Mouse (Mus musculus) liver, embryonic 15.5 days (tissue): ENCODE results near the gene Fkrp. TPM values are rescaled to one million over a fixed set of nuclear protein-coding genes. Genes with fewer than 3 reads are reported as not detected.
A peak's percentile ranks its signal among the peaks of the same experiment; 100 is the strongest.

Experiments
- ATAC-seq: fragments of 200-750 bp; cut with Nextera tagmentation; 2 replicates; pipeline ENCODE4 v1.8.0; 2017; ENCODE audit warnings: moderate number of reproducible peaks, mild to moderate bottlenecking, moderate library complexity; ENCODE audit not compliant: insufficient read depth
- H3K27ac ChIP-seq: fragments of 300-500 bp; sonication (generic); replicated peaks from 2 replicates; pipeline ENCODE4 v1.5.1; 2015; ENCODE audit warnings: mild to moderate bottlenecking, inconsistent platforms
- H3K27me3 ChIP-seq: fragments of 300-500 bp; sonication (generic); 2 replicates; pipeline ENCODE4 v1.6.1; 2015; ENCODE audit warnings: mild to moderate bottlenecking, inconsistent platforms
- H3K36me3 ChIP-seq: fragments of 300-500 bp; sonication (generic); replicated peaks from 2 replicates; pipeline ENCODE4 v1.6.1; 2015; ENCODE audit warnings: moderate library complexity, mild to moderate bottlenecking, inconsistent platforms
- H3K4me1 ChIP-seq: fragments of 300-500 bp; sonication (generic); replicated peaks from 2 replicates; pipeline ENCODE4 v1.6.1; 2015; ENCODE audit warnings: inconsistent platforms
- H3K4me2 ChIP-seq: fragments of 300-500 bp; sonication (generic); 2 replicates; pipeline ENCODE4 v1.6.1; 2015; ENCODE audit warnings: moderate library complexity, mild to moderate bottlenecking, inconsistent platforms
- H3K4me3 ChIP-seq: fragments of 300-500 bp; sonication (generic); replicated peaks from 2 replicates; pipeline ENCODE4 v1.5.1; 2015; ENCODE audit warnings: mild to moderate bottlenecking, inconsistent platforms
- H3K9ac ChIP-seq: fragments of 300-500 bp; sonication (generic); 2 replicates; pipeline ENCODE4 v1.6.1; 2015; ENCODE audit warnings: moderate library complexity, mild to moderate bottlenecking, inconsistent platforms
- H3K9me3 ChIP-seq: fragments of 300-500 bp; sonication (generic); replicated peaks from 2 replicates; pipeline ENCODE4 v1.6.1; 2016; ENCODE audit warnings: inconsistent platforms
- WGBS: fragments of 180-500 bp; shearing (Covaris S2); methylation state at CpG from one replicate; pipeline ENCODE4 v1.1.7; 2015; ENCODE audit warnings: mixed read lengths; ENCODE audit not compliant: insufficient replicate concordance; 5-methylcytosine and 5-hydroxymethylcytosine counted together
- polyA plus RNA-seq: library from polyadenylated mRNA; unstranded; fragments of >200 nt; fragmentation: Nextera tagmentation; extraction: Ambion mirVana; gene quantifications from 2 replicates; pipeline ENCODE4 v1.2.1, GENCODE M21; 2015

The Fkrp gene
- polyA plus RNA-seq, 1 experiment from 2014 or later: 8.2 TPM

DNA sequence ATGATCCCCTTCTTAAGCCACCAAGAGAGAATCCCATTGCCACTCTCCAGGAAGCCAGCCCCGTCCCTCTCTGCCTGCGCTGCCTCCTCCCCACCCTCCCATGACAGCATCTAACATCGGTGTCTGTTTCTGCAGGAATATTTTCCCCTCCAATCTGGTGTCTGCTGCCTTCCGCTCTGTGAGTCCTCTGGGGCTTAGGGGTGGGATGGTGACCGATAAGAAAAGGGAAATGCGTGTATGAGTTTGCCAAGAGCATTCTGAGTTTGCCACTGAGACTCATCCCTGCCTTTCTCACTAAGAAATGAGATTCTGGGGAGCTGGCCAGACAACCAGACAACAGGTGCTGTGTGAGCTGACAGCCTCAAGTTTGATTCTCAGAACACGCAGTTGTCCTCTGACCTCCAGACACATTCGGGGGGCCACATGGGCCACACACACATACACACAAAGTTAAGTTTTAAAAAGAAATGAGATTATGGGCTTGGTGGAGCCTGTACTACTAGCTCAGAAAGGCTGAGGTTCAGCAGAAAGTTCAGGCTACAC, 30.9 kb downstream of the Fkrp start:
- WGBS: 71% methylated on average over 8 of the region's 8 CpGs
- Histone ChIP-seq H3K9ac (peak overlapping the region; percentile 7; the same call in 1 of the 2 replicates), H3K27ac (peak overlapping the region; percentile 98), H3K27me3 (no peaks in the 10 kb centered on the region), H3K4me3 (peak overlapping the region; percentile 98), H3K4me2 (peak overlapping the region; percentile 84), H3K36me3 (peaks cover 67% of the 10 kb centered on the region), H3K4me1 (peaks cover 59% of the 10 kb centered on the region), H3K9me3 (no peaks in the 10 kb centered on the region)
- ATAC-seq: no peak

DNA sequence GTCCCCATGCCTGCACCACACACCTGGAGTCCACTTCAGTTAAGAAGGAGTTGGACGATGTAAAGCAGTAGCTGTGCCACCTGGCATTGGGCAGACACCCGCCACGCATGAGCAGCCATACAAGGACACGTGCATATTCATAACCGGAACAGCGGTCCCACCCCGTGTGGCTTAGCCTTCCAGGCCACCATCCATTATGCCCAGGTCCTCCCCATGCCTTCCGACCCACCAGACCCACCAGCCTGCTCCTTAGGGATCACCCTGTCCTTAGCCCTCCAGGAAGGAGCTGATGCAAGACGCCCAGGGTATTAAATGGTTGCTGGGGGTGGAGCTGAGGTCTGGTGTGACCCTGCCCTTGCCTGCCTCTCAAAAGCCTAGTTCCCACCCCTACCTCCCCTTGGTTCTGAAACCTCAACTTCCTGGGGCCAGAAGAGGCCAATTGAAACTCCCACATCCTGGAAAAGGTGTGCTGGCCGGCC, 32.0 kb downstream of the Fkrp start:
- peak; percentile 19; the same call in 1 of the 2 replicates for ATAC-seq
- WGBS: 59% methylated on average over 10 of the region's 10 CpGs
- Histone ChIP-seq H3K9me3 (no peaks in the 10 kb centered on the region), H3K4me3 (peak overlapping the region; percentile 98), H3K36me3 (peaks cover 56% of the 10 kb centered on the region), H3K27ac (peak overlapping the region; percentile 98), H3K4me2 (peak overlapping the region; percentile 84), H3K27me3 (no peaks in the 10 kb centered on the region), H3K9ac (peak overlapping the region; percentile 98), H3K4me1 (peaks cover 63% of the 10 kb centered on the region)

DNA sequence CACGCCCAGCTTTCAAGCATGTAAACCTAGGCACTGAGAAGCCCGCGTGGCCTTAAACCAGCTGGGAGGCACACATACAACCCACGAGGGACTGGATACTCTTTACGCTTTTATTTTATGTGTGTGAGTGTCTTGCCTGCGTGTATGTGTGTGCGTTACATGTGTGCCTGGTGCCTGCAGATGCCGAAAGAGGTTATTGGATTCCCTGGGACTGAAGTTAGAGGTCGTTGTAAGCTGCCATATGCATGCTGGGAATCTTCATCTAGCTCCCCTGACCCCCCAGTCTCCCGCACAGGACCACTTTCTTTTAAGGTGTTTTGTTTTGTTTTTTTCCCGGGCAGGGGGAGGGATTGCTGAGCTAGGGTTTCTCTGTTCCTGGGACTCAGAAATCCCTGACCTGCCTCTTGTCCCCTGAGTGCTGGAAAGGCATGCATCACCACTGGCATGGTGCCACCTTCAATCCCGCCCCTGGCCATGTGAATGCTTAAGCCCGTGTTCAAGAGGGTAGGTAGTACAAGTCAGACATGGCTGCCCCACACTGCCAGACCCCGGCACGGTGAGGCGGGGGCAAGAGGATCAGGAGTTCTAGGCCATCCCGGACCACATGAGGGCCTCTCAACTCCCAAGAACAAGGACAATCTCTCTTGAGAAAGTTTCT, 32.6 kb downstream of the Fkrp start:
- peak overlapping the region; percentile 98 for H3K9ac ChIP-seq
- WGBS: 32% methylated on average over 17 of the region's 17 CpGs
- H3K4me3 ChIP-seq: peak overlapping the region; percentile 98
- H3K27ac ChIP-seq: peak overlapping the region; percentile 98
- ATAC-seq: no peak
- no peaks in the 10 kb centered on the region for H3K9me3 ChIP-seq
- peaks cover 62% of the 10 kb centered on the region for H3K4me1 ChIP-seq
- peaks cover 50% of the 10 kb centered on the region for H3K36me3 ChIP-seq
- no peaks in the 10 kb centered on the region for H3K27me3 ChIP-seq
- H3K4me2 ChIP-seq: peak overlapping the region; percentile 84

DNA sequence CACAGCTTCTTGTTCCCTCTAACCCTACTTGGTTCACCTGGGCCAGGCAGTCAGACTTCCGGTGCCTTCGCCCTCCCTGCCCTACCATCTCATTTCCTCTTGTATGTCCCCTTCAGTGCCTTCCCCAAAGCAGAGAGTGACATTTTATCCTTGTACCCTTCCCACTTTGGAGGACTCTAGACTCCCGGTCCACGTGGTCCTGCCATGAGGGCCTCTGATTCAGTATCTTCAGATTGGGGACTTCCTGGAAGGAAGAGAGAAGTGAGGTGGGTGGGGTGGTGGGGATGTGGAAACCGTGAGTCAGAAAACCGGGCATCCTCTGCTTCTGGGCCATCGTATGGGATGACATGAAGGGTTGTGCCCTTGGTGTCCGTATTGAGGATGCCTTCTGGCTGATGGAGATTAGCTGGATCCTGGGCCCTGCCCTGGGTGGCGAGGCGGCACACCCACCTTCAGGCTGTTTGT, 33.3 kb downstream of the Fkrp start:
- Histone ChIP-seq H3K36me3 (peaks cover 43% of the 10 kb centered on the region), H3K4me3 (peak overlapping the region; percentile 98), H3K9ac (peak overlapping the region; percentile 98), H3K9me3 (no peaks in the 10 kb centered on the region), H3K4me2 (peak overlapping the region; percentile 84), H3K27me3 (no peaks in the 10 kb centered on the region), H3K27ac (peak overlapping the region; percentile 98), H3K4me1 (peaks cover 62% of the 10 kb centered on the region)
- WGBS: 3% methylated on average over 10 of the region's 10 CpGs
- peak; percentile 93 for ATAC-seq

DNA sequence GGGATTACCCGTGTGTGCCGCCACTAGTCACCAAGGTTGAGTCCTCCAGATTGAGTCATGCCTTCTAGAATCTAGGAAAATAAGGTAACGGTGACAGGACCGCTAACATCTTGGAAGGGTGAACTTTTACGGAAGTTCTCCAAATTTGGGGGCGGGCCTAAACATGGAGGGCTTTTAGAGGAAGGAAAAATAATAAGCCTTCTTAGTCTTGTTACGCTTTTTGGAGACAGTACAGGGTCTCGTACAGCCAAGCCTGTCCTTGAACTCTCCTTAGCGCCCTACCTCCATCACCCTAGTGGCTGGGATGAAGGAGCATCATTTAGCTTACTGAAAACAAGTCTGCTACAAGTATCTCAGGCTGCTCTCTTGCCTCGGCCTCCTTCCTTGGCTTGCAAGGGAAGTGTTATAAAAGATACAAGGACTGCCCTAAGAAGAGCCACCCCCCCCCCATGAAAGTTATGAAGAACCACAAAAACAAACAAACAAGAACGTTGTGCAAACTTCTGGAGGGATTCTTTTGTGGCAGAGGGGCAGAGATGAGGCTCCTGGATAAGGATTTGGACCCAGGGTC, 33.9 kb downstream of the Fkrp start:
- peaks cover 56% of the 10 kb centered on the region for H3K4me1 ChIP-seq
- H3K9ac ChIP-seq: peak overlapping the region; percentile 98
- H3K27ac ChIP-seq: peak overlapping the region; percentile 98

DNA sequence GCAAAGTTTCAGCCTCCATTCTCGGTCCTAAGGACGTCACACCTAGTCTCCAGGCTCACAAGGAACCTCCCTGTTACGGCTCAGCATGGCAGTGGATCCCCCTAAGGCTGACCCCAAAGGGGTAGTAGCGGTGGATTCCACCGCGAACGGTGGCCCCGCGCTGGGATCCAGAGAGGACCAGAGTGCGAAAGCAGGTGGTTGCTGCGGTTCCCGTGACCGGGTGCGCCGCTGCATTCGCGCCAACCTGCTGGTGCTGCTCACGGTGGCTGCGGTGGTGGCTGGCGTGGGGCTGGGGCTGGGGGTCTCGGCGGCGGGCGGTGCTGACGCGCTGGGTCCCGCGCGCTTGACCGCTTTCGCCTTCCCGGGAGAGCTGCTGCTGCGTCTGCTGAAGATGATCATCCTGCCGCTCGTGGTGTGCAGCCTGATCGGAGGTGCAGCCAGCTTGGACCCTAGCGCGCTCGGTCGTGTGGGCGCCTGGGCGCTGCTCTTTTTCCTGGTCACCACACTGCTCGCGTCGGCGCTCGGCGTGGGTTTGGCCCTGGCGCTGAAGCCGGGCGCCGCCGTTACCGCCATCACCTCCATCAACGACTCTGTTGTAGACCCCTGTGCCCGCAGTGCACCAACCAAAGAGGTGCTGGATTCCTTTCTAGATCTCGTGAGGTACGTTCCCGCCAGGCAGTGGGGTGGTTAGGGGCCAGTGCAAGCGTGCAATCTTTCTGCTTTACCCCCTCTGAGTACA, 34.5 kb downstream of the Fkrp start:
- ATAC-seq: no peak

More for the DNA sequence above, 33.9 kb downstream of the Fkrp start:
- no peaks in the 10 kb centered on the region for H3K9me3 ChIP-seq
- H3K4me2 ChIP-seq: peak overlapping the region; percentile 84
- no peak for ATAC-seq
- H3K4me3 ChIP-seq: peak overlapping the region; percentile 98
- 2% methylated on average over 11 of the region's 11 CpGs for WGBS
- H3K27me3 ChIP-seq: no peaks in the 10 kb centered on the region
- peaks cover 37% of the 10 kb centered on the region for H3K36me3 ChIP-seq

DNA sequence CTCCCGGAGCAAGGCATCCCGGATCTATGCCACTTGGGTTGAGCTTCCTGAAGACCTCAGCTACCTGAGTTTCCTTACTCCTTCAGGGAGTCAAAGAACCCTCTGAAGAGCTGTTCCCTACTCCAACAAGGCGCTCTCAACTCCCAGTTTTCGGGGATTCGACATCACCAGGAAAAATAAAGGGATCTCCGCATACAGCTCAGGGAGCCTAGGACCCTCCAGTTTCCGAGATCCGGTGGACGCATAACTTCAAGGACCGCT, 35.0 kb downstream of the Fkrp start:
- H3K4me3 ChIP-seq: peak overlapping the region; percentile 98
- ATAC-seq: no peak
- no peaks in the 10 kb centered on the region for H3K9me3 ChIP-seq
- WGBS: under 1% methylated on average over 10 of the region's 10 CpGs
- H3K27me3 ChIP-seq: no peaks in the 10 kb centered on the region
- H3K4me2 ChIP-seq: peak overlapping the region; percentile 84
- H3K4me1 ChIP-seq: peaks cover 50% of the 10 kb centered on the region
- H3K36me3 ChIP-seq: peaks cover 26% of the 10 kb centered on the region
- H3K9ac ChIP-seq: peak overlapping the region; percentile 98
- peak overlapping the region; percentile 98 for H3K27ac ChIP-seq

More for the DNA sequence above, 34.5 kb downstream of the Fkrp start:
- under 1% methylated on average over 60 of the region's 60 CpGs for WGBS
- H3K27ac ChIP-seq: peak overlapping the region; percentile 98
- H3K36me3 ChIP-seq: peaks cover 31% of the 10 kb centered on the region
- H3K9me3 ChIP-seq: no peaks in the 10 kb centered on the region
- peaks cover 55% of the 10 kb centered on the region for H3K4me1 ChIP-seq
- no peaks in the 10 kb centered on the region for H3K27me3 ChIP-seq
- peak overlapping the region; percentile 84 for H3K4me2 ChIP-seq
- peak overlapping the region; percentile 98 for H3K4me3 ChIP-seq
- peak overlapping the region; percentile 98 for H3K9ac ChIP-seq

DNA sequence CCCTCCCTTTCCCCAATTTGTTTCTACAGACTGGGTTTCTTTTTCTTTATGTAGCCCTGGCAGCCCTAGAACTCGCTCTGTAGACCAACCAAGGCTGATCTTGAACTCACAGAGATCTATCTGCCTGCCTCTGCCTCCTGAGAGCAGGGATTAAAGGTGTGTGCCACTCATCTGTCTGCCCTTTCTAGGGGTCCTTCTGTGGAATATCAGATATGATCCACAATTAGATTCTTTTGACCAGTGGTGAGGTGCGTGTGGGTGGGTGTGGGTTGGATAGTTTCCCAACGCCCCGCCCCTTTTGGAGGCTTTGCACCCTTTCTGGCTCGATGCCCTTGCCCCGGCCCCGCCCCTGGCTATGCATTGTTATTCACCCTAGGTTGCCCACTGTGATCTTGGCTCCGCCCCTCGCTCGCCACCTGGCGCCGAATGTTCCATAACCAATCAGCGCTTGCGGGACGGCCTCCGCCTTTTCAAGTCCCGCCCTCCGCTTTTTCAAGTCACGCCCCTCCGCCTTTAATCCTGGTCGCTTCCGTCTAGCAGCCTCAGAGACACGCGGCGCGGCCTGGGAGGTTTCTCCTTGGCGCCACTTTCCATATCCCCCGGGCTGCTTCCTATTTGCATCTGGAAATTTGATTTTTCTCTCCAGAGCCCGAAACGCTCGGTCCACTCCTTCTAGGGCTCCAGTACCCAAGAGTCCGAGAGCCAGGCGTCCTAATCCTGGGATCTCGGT, 35.5 kb downstream of the Fkrp start, which contains the start of gene Slc1a5:
Gene Slc1a5 (plus strand): TSS at position 516 of the 730 bp plus-strand sequence.
- peak within 1 kb of the TSS; percentile 98 for H3K4me3 ChIP-seq
- peak within 1 kb of the TSS; percentile 98 for H3K27ac ChIP-seq

DNA sequence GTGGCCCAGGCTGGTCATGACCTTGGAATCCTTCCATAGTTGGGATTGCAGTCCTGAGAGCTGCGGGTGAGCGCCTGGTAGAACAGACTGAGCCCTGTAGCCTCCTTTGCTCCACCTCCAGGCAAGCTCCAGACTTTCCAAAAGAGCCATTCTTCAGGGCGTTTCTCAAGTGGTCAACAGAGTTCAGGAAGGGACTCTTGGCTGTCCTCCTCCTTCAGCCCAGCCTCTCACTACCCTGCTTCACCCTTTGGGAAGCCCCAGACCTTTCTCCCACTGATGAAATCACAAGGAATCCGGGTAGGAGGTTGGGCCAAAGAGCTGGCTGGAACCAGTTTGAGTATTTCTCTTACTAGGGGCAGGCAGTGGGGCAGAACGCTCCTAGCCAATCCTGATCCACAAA, 36.5 kb downstream of the Fkrp start:
- no peak overlapping the region; the same call in 1 of the 2 replicates for H3K27ac ChIP-seq
- no peak overlapping the region for H3K4me3 ChIP-seq
- H3K4me2 ChIP-seq: no peak overlapping the region
- ATAC-seq: no peak
- no peak overlapping the region for H3K9ac ChIP-seq
- H3K4me1 ChIP-seq: peaks cover 36% of the 10 kb centered on the region
- no peaks in the 10 kb centered on the region for H3K27me3 ChIP-seq
- H3K9me3 ChIP-seq: no peaks in the 10 kb centered on the region
- peaks cover 12% of the 10 kb centered on the region for H3K36me3 ChIP-seq
- WGBS: 75% methylated on average over 5 of the region's 5 CpGs

More for the DNA sequence above, 35.5 kb downstream of the Fkrp start, which contains the start of gene Slc1a5:
- Histone ChIP-seq H3K9ac (peak within 1 kb of the TSS; percentile 98), H3K9me3 (no peaks in the 10 kb centered on the region), H3K36me3 (peaks cover 21% of the 10 kb centered on the region), H3K4me1 (peaks cover 45% of the 10 kb centered on the region), H3K4me2 (peak within 1 kb of the TSS; percentile 84), H3K27me3 (no peaks in the 10 kb centered on the region)
- WGBS: 2% methylated on average over 34 of the region's 34 CpGs
- peak; percentile 55 for ATAC-seq

DNA sequence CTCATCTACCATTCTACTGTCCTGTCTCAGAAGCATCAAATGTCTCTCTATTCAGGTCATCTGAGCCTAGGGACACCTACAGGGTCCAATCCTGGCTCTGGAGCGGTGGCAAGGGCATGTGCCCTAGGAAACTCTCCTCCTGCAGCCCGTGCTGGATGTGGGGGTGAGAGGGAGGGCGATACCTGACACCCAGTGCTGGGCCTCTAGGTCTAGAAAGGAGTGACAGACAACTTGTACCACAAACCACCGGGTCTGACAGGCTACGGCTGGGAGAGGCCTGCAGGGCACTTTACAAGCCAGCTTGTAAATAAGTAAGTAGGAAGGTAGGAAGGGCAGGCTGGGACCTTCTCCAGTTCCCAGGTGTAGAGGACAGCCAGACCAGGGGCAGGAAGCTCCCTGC, 40.6 kb downstream of the Fkrp start:
- ATAC-seq: no peak
- Histone ChIP-seq H3K36me3 (no peaks in the 10 kb centered on the region), H3K4me2 (no peak overlapping the region), H3K9me3 (0 out of 2 replicates have a peak, but pooled peaks cover 4% of the 10 kb centered on the region), H3K27ac (no peak overlapping the region), H3K27me3 (peaks cover 4% of the 10 kb centered on the region; the same call in 1 of the 2 replicates), H3K9ac (no peak overlapping the region), H3K4me3 (no peak overlapping the region), H3K4me1 (peaks cover 11% of the 10 kb centered on the region)
- 47% methylated on average over 5 of the region's 5 CpGs for WGBS
